Mouse (Mus musculus): Measurements from ENCODE around the gene Htr6. TPM values are rescaled to one million over a fixed set of nuclear protein-coding genes. Genes with fewer than 3 reads are reported as not detected.

Gene Htr6
- 0.06 and 0.07 TPM in 2 replicates for polyA plus RNA-seq (2012; rRNA removed)

- DNase-seq (ENCODE audit: low spot score), result no peak
Observed at GRCm38 (mm10) chr4:139075041-139075711, at the start of gene Htr6. Htr6 (minus strand) TSS chr4:139075570.

- no peak for DNase-seq (ENCODE audit: low spot score)
Observed at GRCm38 (mm10) chr4:139124940-139125339, 49.6 kb upstream of the Htr6 start.

GRCm38 (mm10) chr4:139122557-139122956 lies 47.2 kb upstream of the Htr6 start:
- no peak for DNase-seq (ENCODE audit: low spot score)

- DNase-seq (ENCODE audit: low spot score), result no peak
Observed at GRCm38 (mm10) chr4:139120998-139121397, 45.6 kb upstream of the Htr6 start.

GRCm38 (mm10) chr4:139120281-139120814 lies 45.0 kb upstream of the Htr6 start:
- DNase-seq (ENCODE audit: low spot score), result no peak

- no peak for DNase-seq (ENCODE audit: low spot score)
Observed at GRCm38 (mm10) chr4:139116356-139117063, 41.1 kb upstream of the Htr6 start.

GRCm38 (mm10) chr4:139115721-139116120 lies 40.4 kb upstream of the Htr6 start:
- no peak for DNase-seq (ENCODE audit: low spot score)

- DNase-seq (ENCODE audit: low spot score), result no peak
Observed at GRCm38 (mm10) chr4:139112482-139112881, 37.1 kb upstream of the Htr6 start.

GRCm38 (mm10) chr4:139111421-139111820 lies 36.1 kb upstream of the Htr6 start:
- no peak for DNase-seq (ENCODE audit: low spot score)

GRCm38 (mm10) chr4:139110858-139111257 lies 35.5 kb upstream of the Htr6 start:
- DNase-seq (ENCODE audit: low spot score), result no peak

GRCm38 (mm10) chr4:139105453-139105852 lies 30.1 kb upstream of the Htr6 start:
- no peak for DNase-seq (ENCODE audit: low spot score)

- no peak for DNase-seq (ENCODE audit: low spot score)
Observed at GRCm38 (mm10) chr4:139101546-139101945, 26.2 kb upstream of the Htr6 start.

- DNase-seq (ENCODE audit: low spot score), result no peak
Observed at GRCm38 (mm10) chr4:139100326-139100725, 25.0 kb upstream of the Htr6 start.

- DNase-seq (ENCODE audit: low spot score), result no peak
Observed at GRCm38 (mm10) chr4:139096201-139096600, 20.8 kb upstream of the Htr6 start.

- DNase-seq (ENCODE audit: low spot score), result no peak
Observed at GRCm38 (mm10) chr4:139095406-139095805, 20.0 kb upstream of the Htr6 start.

- DNase-seq (ENCODE audit: low spot score), result no peak
Observed at GRCm38 (mm10) chr4:139093196-139093530, 17.8 kb upstream of the Htr6 start.

GRCm38 (mm10) chr4:139092356-139093195 lies 17.2 kb upstream of the Htr6 start, which contains the start of gene Nbl1:
Nbl1 (minus strand) TSS chr4:139092993.
- DNase-seq (ENCODE audit: low spot score), result peak; percentile 63

- no peak for DNase-seq (ENCODE audit: low spot score)
Observed at GRCm38 (mm10) chr4:139091478-139092355, 16.3 kb upstream of the Htr6 start.

GRCm38 (mm10) chr4:139091066-139091465 lies 15.7 kb upstream of the Htr6 start:
- no peak for DNase-seq (ENCODE audit: low spot score)

- no peak for DNase-seq (ENCODE audit: low spot score)
Observed at GRCm38 (mm10) chr4:139090303-139090940, 15.1 kb upstream of the Htr6 start.
